In the genomic region with DNA sequence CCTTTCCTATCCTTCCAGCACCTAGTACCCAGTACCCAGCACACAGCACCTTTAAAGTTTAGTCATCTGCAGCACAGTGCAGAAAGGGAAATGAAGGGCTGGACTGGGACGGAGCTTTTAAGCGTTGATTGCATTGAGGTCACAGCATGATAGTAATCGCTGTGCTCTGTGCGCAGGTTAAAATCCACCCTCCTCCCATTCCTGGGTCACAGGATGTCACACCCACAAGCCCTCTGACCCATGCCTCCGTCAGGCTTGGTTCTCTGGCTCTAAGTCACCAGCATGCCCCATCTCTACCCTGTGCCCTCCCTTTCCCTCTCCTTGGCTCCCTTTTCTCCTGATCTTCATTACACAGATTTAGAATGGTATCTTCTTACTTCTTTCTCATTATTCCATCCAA, we compare ENCODE assay signal across 21 mouse cellular contexts. TPM values are rescaled to one million over a fixed set of nuclear protein-coding genes. Genes with fewer than 3 reads are reported as not detected.
DNase-seq lines count a peak whose midpoint lies in the region; ATAC-seq lines count a peak whose summit lies in the region.
"Had no signal": no experiment of that assay in that cellular context is flagged by ENCODE, and none has a peak within 500 bp of the region (broad histone marks: within the 10 kb centered on the region; RNA-seq: fewer than 3 reads in every experiment).

No protein-coding gene starts in this region.

- no peaks in the 10 kb centered on the region for H3K9me3 ChIP-seq in forebrain, embryonic 16.5 days (ENCODE audit: control insufficient read depth, low read length)
- H3K9me3 ChIP-seq in forebrain, embryonic 11.5 days (ENCODE audit: control insufficient read depth, low read length), result no peaks in the 10 kb centered on the region
- H3K9me3 ChIP-seq in liver, embryonic 16.5 days (replicated peaks; ENCODE audit: control insufficient read depth, low read length), result no peaks in the 10 kb centered on the region
- no peaks in the 10 kb centered on the region; the same call in 1 of the 2 replicates for H3K9me3 ChIP-seq in intestine, embryonic 16.5 days (ENCODE audit: control insufficient read depth, low read length)
- H3K9me3 ChIP-seq: embryonic facial prominence, embryonic 13.5 days; forebrain, embryonic 15.5 days; heart, embryonic 15.5 days; hindbrain, embryonic 13.5 days had no signal

- H3K27ac ChIP-seq in forebrain, embryonic 16.5 days (ENCODE audit: low read length), result peak overlapping the region; percentile 16; the same call in 1 of the 2 replicates
- no peak overlapping the region for H3K27ac ChIP-seq in forebrain, embryonic 11.5 days (ENCODE audit: low read depth, low read length)
- H3K27ac ChIP-seq in liver, embryonic 16.5 days (ENCODE audit: low read length), result no peak overlapping the region
- H3K27ac ChIP-seq in intestine, embryonic 16.5 days (ENCODE audit: low read length), result peak overlapping the region; percentile 83
- H3K27ac ChIP-seq: embryonic facial prominence, embryonic 13.5 days; heart, adult 2 months; heart, embryonic 15.5 days; hindbrain, postnatal 0 days had no signal

- H3K9ac ChIP-seq in forebrain, embryonic 16.5 days (replicated peaks; ENCODE audit: low read depth, low read length), result no peak overlapping the region
- no peak overlapping the region for H3K9ac ChIP-seq in forebrain, embryonic 11.5 days (ENCODE audit: low read length)
- no peak overlapping the region for H3K9ac ChIP-seq in liver, embryonic 16.5 days (ENCODE audit: low read depth, low read length)
- no peak overlapping the region for H3K9ac ChIP-seq in intestine, embryonic 16.5 days (ENCODE audit: low read depth, low read length)
- H3K9ac ChIP-seq: embryonic facial prominence, embryonic 13.5 days; forebrain, embryonic 15.5 days; heart, embryonic 15.5 days had no signal

- no peaks in the 10 kb centered on the region; the same call in 1 of the 2 replicates for H3K36me3 ChIP-seq in forebrain, embryonic 16.5 days (ENCODE audit: control insufficient read depth, insufficient read depth)
- H3K36me3 ChIP-seq in forebrain, embryonic 11.5 days (ENCODE audit: control insufficient read depth, insufficient read depth, low read length), result no peaks in the 10 kb centered on the region
- H3K36me3 ChIP-seq in liver, embryonic 16.5 days (ENCODE audit: control insufficient read depth, insufficient read depth), result no peaks in the 10 kb centered on the region
- H3K36me3 ChIP-seq in intestine, embryonic 16.5 days (ENCODE audit: control insufficient read depth, insufficient read depth, low read length), result no peaks in the 10 kb centered on the region
- H3K36me3 ChIP-seq: embryonic facial prominence, embryonic 13.5 days; heart, embryonic 15.5 days; hindbrain, embryonic 13.5 days had no signal

- WGBS in forebrain, embryonic 16.5 days, result 85% methylated on average over 5 of the region's 5 CpGs
- 83% methylated on average over 5 of the region's 5 CpGs for WGBS in forebrain, embryonic 11.5 days
- 51% methylated on average over 5 of the region's 5 CpGs for WGBS in liver, embryonic 16.5 days (ENCODE audit: insufficient replicate concordance)
- whole genome bisulfite sequencing in intestine, embryonic 16.5 days, result 72% methylated on average over 5 of the region's 5 CpGs

- ATAC-seq in forebrain, embryonic 16.5 days, result no peak
- no peak for ATAC-seq in forebrain, embryonic 11.5 days (replicated peaks; ENCODE audit: low FRiP score)
- peak; percentile 39; the same call in 1 of the 2 replicates for ATAC-seq in liver, embryonic 16.5 days (ENCODE audit: low read depth)
- peak; percentile 12; the same call in 1 of the 2 replicates for ATAC-seq in intestine, embryonic 16.5 days
- ATAC-seq: hindbrain, postnatal 0 days; Patski had no signal

- DNase-seq in forebrain, embryonic 11.5 days (ENCODE audit: low spot score), result no peak
- DNase-seq in liver, result no peak
- DNase-seq in embryo, embryonic 10.5 days (ENCODE audit: low spot score), result no peak
- no peak for DNase-seq in gastrocnemius, postnatal 25 days
- DNase-seq: adrenal gland, adult 8-10 months; cerebellum, adult 11-12 months; cerebellum, adult 9-10 months; cerebellum, postnatal 25 days; gastrocnemius, postnatal 10 days; heart, adult 2 months; heart, postnatal 14 days had no signal

- no peak overlapping the region for H3K4me2 ChIP-seq in forebrain, embryonic 16.5 days (ENCODE audit: low read length)
- no peak overlapping the region for H3K4me2 ChIP-seq in forebrain, embryonic 11.5 days (ENCODE audit: low read depth, low read length, severe bottlenecking)
- no peak overlapping the region for H3K4me2 ChIP-seq in liver, embryonic 16.5 days (ENCODE audit: low read depth, low read length)
- H3K4me2 ChIP-seq in intestine, embryonic 16.5 days (ENCODE audit: low read depth, low read length), result peak overlapping the region; percentile 6; the same call in 1 of the 2 replicates
- H3K4me2 ChIP-seq: embryonic facial prominence, embryonic 13.5 days; forebrain, embryonic 15.5 days; heart, embryonic 11.5 days; heart, embryonic 15.5 days; hindbrain, embryonic 13.5 days had no signal

- no peak overlapping the region for H3K4me3 ChIP-seq in forebrain, embryonic 16.5 days (replicated peaks; ENCODE audit: low read length)
- H3K4me3 ChIP-seq in forebrain, embryonic 11.5 days (ENCODE audit: low read depth, low read length), result no peak overlapping the region
- H3K4me3 ChIP-seq in liver, embryonic 16.5 days (ENCODE audit: low read depth, low read length), result no peak overlapping the region
- H3K4me3 ChIP-seq in intestine, embryonic 16.5 days (ENCODE audit: low read length), result no peak overlapping the region
- H3K4me3 ChIP-seq: embryonic facial prominence, embryonic 13.5 days; forebrain, embryonic 15.5 days; heart, adult 2 months; heart, embryonic 15.5 days; hindbrain, embryonic 13.5 days had no signal

- H3K27me3 ChIP-seq in forebrain, embryonic 16.5 days (replicated peaks; ENCODE audit: control insufficient read depth, insufficient read depth, low read length), result no peaks in the 10 kb centered on the region
- H3K27me3 ChIP-seq in forebrain, embryonic 11.5 days (ENCODE audit: control insufficient read depth, insufficient read depth, low read length), result no peaks in the 10 kb centered on the region
- no peaks in the 10 kb centered on the region for H3K27me3 ChIP-seq in liver, embryonic 16.5 days (ENCODE audit: control insufficient read depth, insufficient read depth, low read depth, low read length)
- no peaks in the 10 kb centered on the region for H3K27me3 ChIP-seq in intestine, embryonic 16.5 days (replicated peaks; ENCODE audit: control insufficient read depth, insufficient read depth, low read length)
- H3K27me3 ChIP-seq: embryonic facial prominence, embryonic 13.5 days; forebrain, embryonic 15.5 days; heart, embryonic 15.5 days; hindbrain, embryonic 13.5 days; Patski had no signal

- H3K4me1 ChIP-seq in forebrain, embryonic 16.5 days (replicated peaks; ENCODE audit: control insufficient read depth, insufficient read depth, low read length), result peaks cover 35% of the 10 kb centered on the region
- peaks cover 5% of the 10 kb centered on the region; the same call in 1 of the 2 replicates for H3K4me1 ChIP-seq in forebrain, embryonic 11.5 days (replicated peaks; ENCODE audit: control insufficient read depth, insufficient read depth, low read length)
- H3K4me1 ChIP-seq in liver, embryonic 16.5 days (ENCODE audit: control insufficient read depth, low read depth, low read length), result peaks cover 8% of the 10 kb centered on the region
- H3K4me1 ChIP-seq in intestine, embryonic 16.5 days (ENCODE audit: control insufficient read depth, insufficient read depth, low read length), result peaks cover 28% of the 10 kb centered on the region

RNA-seq across cellular contexts. Expression of a gene that starts 20.4 kb away (rescaled TPM):
- 195 and 201 TPM in 2 replicates for polyA plus RNA-seq in forebrain, embryonic 16.5 days (2015; fragmentation: Nextera tagmentation; extraction: Ambion mirVana)
- 63.0 and 70.3 TPM in 2 replicates for polyA plus RNA-seq in forebrain, embryonic 11.5 days (2014; fragmentation: Nextera tagmentation; extraction: Ambion mirVana)
- polyA plus RNA-seq in liver, embryonic 16.5 days (2015; fragmentation: Nextera tagmentation; extraction: Ambion mirVana), result 6.3 and 6.4 TPM in 2 replicates
- polyA plus RNA-seq in intestine, embryonic 16.5 days (2015; fragmentation: Nextera tagmentation; extraction: Ambion mirVana), result 57.0 and 57.5 TPM in 2 replicates
- total RNA-seq in gastrocnemius, postnatal 25 days (2021), result 1 to 10 TPM; 2.7 to 3.3 TPM

Comparison
In these comparisons a context has a peak if more than half of its experiments do, and no peak if none do; other contexts are left out.
1. H3K27ac ChIP-seq: peak in forebrain, embryonic 16.5 days (single experiment) and intestine, embryonic 16.5 days (single experiment); none in forebrain, embryonic 11.5 days (single experiment) and liver, embryonic 16.5 days (single experiment).
2. ATAC-seq: peak in liver, embryonic 16.5 days (single experiment) and intestine, embryonic 16.5 days (single experiment); none in forebrain, embryonic 16.5 days (single experiment) and forebrain, embryonic 11.5 days (single experiment).